Mouse (Mus musculus) adrenal gland, adult 18-20 months (tissue): ENCODE results near the gene H2al1d. TPM values are rescaled to one million over a fixed set of nuclear protein-coding genes. Genes with fewer than 3 reads are reported as not detected.
"Not testable (repeated sequence)": the region's sequence is repeated elsewhere in the genome, so short reads cannot be mapped to it uniquely, and the experiment has no call there.

Experiments used
- DNase-seq, 2 experiments: peaks; one replicate each; pipeline ENCODE4 v3.0.0; 2021 to 2022; ENCODE audit warnings: low spot score in 2 of 2
- long read RNA-seq, 2 experiments: library from polyadenylated mRNA; stranded (forward); transcript quantifications; one replicate each; pipeline ENCODE4 v2.0.0; 2021
- total RNA-seq, 2 experiments: library from RNA; stranded (reverse); gene quantifications; 1 replicate in 1 of 2; 2 replicates in 1 of 2; pipeline ENCODE4 v1.2.3; 2021

The H2al1d gene
- total RNA-seq, result not detected
- long read RNA-seq, experiment 1, result 0 reads
- long read RNA-seq, experiment 2, result 0 reads

- not testable (repeated sequence) for DNase-seq
These were observed at the start of gene H2al1d for GRCm38 (mm10) chrX:11308524-11308923. Gene H2al1d, plus strand, starts transcription at chrX:11308824.

DNA sequence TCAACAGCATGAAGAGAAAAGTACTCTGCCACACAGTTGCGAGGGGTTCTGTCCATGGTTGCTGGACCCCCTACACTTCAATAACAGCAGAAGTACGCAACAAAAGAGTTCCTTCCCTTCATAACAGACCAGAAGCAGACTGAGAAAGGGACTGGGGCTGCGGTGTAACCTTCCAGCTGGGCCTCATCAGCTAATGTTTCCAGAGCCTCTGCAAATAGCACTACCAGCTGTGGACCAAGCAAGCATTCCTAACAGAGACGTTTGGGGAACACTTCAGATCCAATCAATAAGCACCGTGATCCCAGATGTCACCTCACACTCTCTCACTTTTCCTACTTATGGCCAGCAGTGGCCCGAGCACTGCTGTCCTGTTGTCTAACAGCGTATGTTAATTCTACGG, 43.7 kb upstream of the H2al1d start:
- DNase-seq, result no peak

DNA sequence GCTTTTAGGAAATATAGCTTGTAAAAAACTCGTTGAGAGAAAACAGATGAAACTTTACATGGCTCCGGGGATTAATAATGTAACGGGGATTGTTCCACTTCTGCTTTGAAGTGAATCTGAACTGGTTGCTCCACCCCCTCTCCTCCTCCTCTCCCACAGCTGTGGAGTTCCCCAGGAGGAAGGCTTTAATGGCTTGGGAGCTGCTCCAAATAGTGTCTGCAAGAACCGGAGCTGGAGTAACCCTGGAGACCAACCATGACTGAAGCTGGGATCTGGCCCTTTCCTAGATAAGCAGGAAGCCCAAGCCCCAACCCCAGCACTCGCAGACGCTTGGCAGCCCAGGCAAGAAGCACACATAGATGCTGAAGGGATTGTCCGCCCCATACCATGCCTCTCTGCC, 40.8 kb upstream of the H2al1d start:
- no peak for DNase-seq

DNA sequence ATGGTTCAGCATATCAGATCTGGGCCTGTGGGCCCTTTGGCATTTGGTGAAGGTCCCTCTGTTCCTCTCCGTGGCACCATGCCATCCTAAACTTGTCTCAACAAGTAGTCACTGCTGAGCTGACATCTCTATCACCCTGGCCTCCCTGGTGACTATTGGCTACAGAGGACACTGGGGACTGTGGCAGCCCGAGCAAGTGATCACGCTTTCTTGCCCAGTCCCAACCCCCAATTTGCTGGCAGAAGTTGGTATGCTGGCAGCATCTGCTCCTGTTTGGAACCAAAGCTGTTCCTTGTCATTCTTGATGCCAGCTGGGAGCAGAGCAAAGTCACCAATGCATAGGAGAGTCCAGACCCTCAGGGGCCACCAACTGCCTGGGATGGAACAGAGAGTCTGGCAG, 39.5 kb upstream of the H2al1d start:
- no peak for DNase-seq

- no peak for DNase-seq
These were observed 35.4 kb upstream of the H2al1d start for GRCm38 (mm10) chrX:11273190-11273589.

DNA sequence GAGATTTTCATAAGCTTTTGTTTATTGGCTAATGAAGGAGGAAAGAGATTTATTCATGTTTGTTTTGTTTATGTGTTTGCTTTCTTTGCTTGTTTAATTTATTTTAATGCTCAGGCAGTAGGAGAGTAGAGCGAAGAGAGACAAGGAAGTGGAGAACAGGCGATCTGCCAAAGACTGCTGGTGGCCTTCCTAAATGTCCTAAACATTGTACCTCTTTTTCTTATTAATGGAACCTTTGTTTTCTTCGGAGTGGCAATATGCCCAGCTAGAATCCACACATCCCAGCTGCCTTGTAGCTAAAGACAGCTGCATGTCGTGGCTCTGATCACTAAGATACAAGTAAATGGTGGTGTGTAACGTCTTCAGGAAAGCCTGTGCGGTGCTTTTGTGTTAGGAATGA, 31.5 kb upstream of the H2al1d start:
- DNase-seq, result no peak

- no peak for DNase-seq
These were observed 27.9 kb upstream of the H2al1d start for GRCm38 (mm10) chrX:11280741-11281140.

DNA sequence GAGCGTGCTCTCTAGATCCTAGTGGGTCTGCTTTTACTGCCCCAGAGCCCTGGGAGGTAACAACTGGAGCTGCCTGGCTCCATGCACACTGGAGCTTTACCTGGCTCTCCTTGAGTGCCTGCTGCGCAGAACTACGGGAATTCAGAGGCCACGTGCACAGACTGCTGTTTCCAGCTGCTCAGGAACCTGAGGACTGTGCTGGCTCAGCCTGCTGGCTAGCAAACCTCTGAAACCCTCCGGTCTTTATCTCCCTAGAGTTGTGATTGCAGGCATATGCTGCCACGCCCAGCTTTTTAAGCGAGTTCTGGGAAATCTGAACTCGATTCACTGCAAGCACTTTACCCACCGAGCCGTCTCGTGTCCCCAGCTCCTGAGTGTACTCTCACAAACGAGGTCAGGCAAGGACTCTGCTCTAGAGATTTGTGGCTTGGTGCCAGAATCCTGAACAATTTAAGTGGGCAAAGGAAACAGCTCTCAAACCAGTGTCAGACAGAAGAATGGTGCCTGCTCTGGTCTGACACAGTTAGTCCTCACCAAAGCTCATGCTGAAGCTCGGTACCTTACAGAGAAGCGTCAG, 20.2 kb upstream of the H2al1d start:
- no peak for DNase-seq

GRCm38 (mm10) chrX:11289244-11289643, 19.4 kb upstream of the H2al1d start:
- no peak for DNase-seq

GRCm38 (mm10) chrX:11298957-11299356, 9.7 kb upstream of the H2al1d start, which contains the start of gene H2al1a:
Gene H2al1a, plus strand, starts transcription at chrX:11299257.
- DNase-seq, result not testable (repeated sequence)

DNA sequence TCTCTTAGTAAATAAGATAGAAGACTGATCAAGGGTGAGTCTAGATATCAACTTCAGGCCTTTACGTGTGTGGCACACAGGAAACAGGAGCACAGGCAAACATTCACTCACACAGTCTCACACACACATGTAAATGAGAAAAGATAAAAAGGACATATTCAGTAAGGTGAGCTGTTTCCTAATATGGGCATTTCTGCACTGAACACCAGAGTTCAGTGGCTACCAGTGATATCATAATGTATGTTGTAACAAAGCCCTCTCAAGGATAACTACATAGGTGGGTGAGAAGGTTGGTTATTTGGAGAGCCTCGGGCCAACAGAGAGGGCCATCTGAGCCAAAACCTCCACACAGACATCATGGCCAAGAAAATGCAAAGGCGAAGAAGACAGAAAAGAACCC, 6.5 kb upstream of the H2al1d start, which contains the start of gene H2al1b:
H2al1b (plus strand) TSS at position 301 of the 400 bp plus-strand sequence.
- not testable (repeated sequence) for DNase-seq

- not testable (repeated sequence) for DNase-seq
These were observed 3.3 kb upstream of the H2al1d start, which contains the start of gene H2al1c for GRCm38 (mm10) chrX:11305355-11305754. Gene H2al1c, plus strand, starts transcription at chrX:11305655.

DNA sequence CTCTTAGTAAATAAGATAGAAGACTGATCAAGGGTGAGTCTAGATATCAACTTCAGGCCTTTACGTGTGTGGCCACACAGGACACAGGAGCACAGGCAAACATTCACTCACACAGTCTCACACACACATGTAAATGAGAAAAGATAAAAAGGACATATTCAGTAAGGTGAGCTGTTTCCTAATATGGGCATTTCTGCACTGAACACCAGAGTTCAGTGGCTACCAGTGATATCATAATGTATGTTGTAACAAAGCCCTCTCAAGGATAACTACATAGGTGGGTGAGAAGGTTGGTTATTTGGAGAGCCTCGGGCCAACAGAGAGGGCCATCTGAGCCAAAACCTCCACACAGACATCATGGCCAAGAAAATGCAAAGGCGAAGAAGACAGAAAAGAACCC, 3.0 kb downstream of the H2al1d start, which contains the start of gene H2al1e:
H2al1e (plus strand) TSS at position 301 of the 400 bp plus-strand sequence.
- not testable (repeated sequence) for DNase-seq

- not testable (repeated sequence) for DNase-seq
These were observed 6.2 kb downstream of the H2al1d start, which contains the start of gene H2al1f for GRCm38 (mm10) chrX:11314858-11315257. Gene H2al1f, plus strand, starts transcription at chrX:11315158.

DNA sequence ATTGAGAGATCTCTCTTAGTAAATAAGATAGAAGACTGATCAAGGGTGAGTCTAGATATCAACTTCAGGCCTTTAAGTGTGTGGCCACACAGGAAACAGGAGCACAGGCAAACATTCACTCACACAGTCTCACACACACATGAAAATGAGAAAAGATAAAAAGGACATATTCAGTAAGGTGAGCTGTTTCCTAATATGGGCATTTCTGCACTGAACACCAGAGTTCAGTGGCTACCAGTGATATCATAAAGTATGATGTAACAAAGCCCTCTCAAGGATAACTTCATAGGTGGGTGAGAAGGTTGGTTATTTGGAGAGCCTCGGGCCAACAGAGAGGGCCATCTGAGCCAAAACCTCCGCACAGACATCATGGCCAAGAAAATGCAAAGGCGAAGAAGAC, 9.3 kb downstream of the H2al1d start, which contains the start of gene H2al1g:
H2al1g (plus strand) TSS at position 301 of the 400 bp plus-strand sequence.
- DNase-seq, result not testable (repeated sequence)

DNA sequence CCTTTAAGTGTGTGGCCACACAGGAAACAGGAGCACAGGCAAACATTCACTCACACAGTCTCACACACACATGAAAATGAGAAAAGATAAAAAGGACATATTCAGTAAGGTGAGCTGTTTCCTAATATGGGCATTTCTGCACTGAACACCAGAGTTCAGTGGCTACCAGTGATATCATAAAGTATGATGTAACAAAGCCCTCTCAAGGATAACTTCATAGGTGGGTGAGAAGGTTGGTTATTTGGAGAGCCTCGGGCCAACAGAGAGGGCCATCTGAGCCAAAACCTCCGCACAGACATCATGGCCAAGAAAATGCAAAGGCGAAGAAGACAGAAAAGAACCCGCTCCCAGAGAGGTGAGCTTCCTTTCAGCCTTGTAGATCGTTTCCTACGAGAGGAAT, 12.6 kb downstream of the H2al1d start, which contains the start of gene H2al1h:
H2al1h (plus strand) TSS at position 301 of the 400 bp plus-strand sequence.
- DNase-seq, result not testable (repeated sequence)

- not testable (repeated sequence) for DNase-seq
These were observed 15.7 kb downstream of the H2al1d start, which contains the start of gene H2al1i for GRCm38 (mm10) chrX:11324359-11324758. Gene H2al1i, plus strand, starts transcription at chrX:11324659.

DNA sequence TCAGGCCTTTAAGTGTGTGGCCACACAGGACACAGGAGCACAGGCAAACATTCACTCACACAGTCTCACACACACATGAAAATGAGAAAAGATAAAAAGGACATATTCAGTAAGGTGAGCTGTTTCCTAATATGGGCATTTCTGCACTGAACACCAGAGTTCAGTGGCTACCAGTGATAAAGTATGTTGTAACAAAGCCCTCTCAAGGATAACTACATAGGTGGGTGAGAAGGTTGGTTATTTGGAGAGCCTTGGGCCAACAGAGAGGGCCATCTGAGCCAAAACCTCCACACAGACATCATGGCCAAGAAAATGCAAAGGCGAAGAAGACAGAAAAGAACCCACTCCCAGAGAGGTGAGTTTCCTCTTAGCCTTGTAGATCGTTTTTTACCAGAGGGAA, 18.9 kb downstream of the H2al1d start, which contains the start of gene H2al1j:
H2al1j (plus strand) TSS at position 301 of the 400 bp plus-strand sequence.
- not testable (repeated sequence) for DNase-seq

- DNase-seq, result no peak
These were observed 37.1 kb downstream of the H2al1d start for GRCm38 (mm10) chrX:11345762-11346161.

GRCm38 (mm10) chrX:11346756-11347155, 38.1 kb downstream of the H2al1d start:
- no peak for DNase-seq
